Mouse (Mus musculus): Measurements from ENCODE around the gene Styx. TPM values are rescaled to one million over a fixed set of nuclear protein-coding genes. Genes with fewer than 3 reads are reported as not detected.

The Styx gene
- 41.3 and 49.3 TPM in 2 replicates for polyA plus RNA-seq (2016; fragmentation: Nextera tagmentation; extraction: Ambion mirVana)

- peak within 1 kb of the TSS; percentile 63 for H3K4me3 ChIP-seq
- under 1% methylated on average over 93 of the region's 93 CpGs for WGBS
- peak; percentile 98 for DNase-seq (ENCODE audit: low spot score)
- H3K36me3 ChIP-seq (replicated peaks), result peaks cover 47% of the 10 kb centered on the region
- H3K4me1 ChIP-seq, result peaks cover 21% of the 10 kb centered on the region
- no peaks in the 10 kb centered on the region for H3K27me3 ChIP-seq (replicated peaks; ENCODE audit: low read depth, poor library complexity, severe bottlenecking)
- H3K9me3 ChIP-seq, result no peaks in the 10 kb centered on the region
- H3K27ac ChIP-seq (replicated peaks), result peak within 1 kb of the TSS; percentile 90
Observed at GRCm38 (mm10) chr14:45350931-45351859, at the start of gene Styx. Styx (plus strand) TSS chr14:45351093.

- no peaks in the 10 kb centered on the region for H3K9me3 ChIP-seq
- H3K4me3 ChIP-seq, result no peak overlapping the region
- 59% methylated on average over 4 of the region's 4 CpGs for WGBS
- H3K27ac ChIP-seq (replicated peaks), result no peak overlapping the region
- no peaks in the 10 kb centered on the region for H3K4me1 ChIP-seq
- no peak for DNase-seq (ENCODE audit: low spot score)
- peaks cover 32% of the 10 kb centered on the region for H3K36me3 ChIP-seq (replicated peaks)
- H3K27me3 ChIP-seq (replicated peaks; ENCODE audit: low read depth, poor library complexity, severe bottlenecking), result no peaks in the 10 kb centered on the region
Observed at GRCm38 (mm10) chr14:45303939-45304338, 47.0 kb upstream of the Styx start.

DNA sequence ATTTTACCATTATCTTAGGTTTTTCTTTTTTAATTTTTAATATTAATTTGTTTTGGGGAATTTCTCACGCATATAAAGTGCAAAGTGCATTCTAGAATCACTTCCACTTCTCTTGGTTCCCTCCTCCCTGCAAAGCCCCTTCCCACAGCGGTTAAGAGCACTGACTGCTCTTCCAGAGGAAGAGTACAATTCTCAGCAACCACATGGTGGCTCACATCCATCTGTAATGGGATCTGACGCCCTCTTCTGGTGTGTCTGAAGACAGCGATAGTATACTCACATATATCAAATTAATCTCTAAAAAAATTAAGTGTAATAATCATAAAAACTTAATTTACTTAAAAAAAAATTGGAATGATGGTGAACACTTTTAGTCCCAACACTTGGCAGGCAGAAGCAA lies 46.5 kb upstream of the Styx start:
- Histone ChIP-seq H3K27ac (replicated peaks) (no peak overlapping the region), H3K27me3 (replicated peaks; ENCODE audit: low read depth, poor library complexity, severe bottlenecking) (no peaks in the 10 kb centered on the region), H3K9me3 (no peaks in the 10 kb centered on the region), H3K4me3 (no peak overlapping the region), H3K36me3 (replicated peaks) (peaks cover 27% of the 10 kb centered on the region), H3K4me1 (no peaks in the 10 kb centered on the region)
- 71% methylated on average over 4 of the region's 4 CpGs for WGBS
- DNase-seq (ENCODE audit: low spot score), result no peak

GRCm38 (mm10) chr14:45305852-45306251 lies 45.0 kb upstream of the Styx start:
- 93% methylated on average over 5 of the region's 5 CpGs for WGBS
- H3K4me1 ChIP-seq, result no peaks in the 10 kb centered on the region
- no peak overlapping the region for H3K4me3 ChIP-seq
- H3K9me3 ChIP-seq, result no peaks in the 10 kb centered on the region
- no peaks in the 10 kb centered on the region for H3K27me3 ChIP-seq (replicated peaks; ENCODE audit: low read depth, poor library complexity, severe bottlenecking)
- no peak overlapping the region for H3K27ac ChIP-seq (replicated peaks)
- DNase-seq (ENCODE audit: low spot score), result no peak
- peaks cover 16% of the 10 kb centered on the region for H3K36me3 ChIP-seq (replicated peaks)

- 91% methylated on average over 8 of the region's 8 CpGs for WGBS
- no peak overlapping the region for H3K27ac ChIP-seq (replicated peaks)
- no peaks in the 10 kb centered on the region for H3K27me3 ChIP-seq (replicated peaks; ENCODE audit: low read depth, poor library complexity, severe bottlenecking)
- H3K36me3 ChIP-seq (replicated peaks), result peaks cover 6% of the 10 kb centered on the region
- no peaks in the 10 kb centered on the region for H3K9me3 ChIP-seq
- no peak for DNase-seq (ENCODE audit: low spot score)
- H3K4me1 ChIP-seq, result no peaks in the 10 kb centered on the region
- no peak overlapping the region for H3K4me3 ChIP-seq
Observed at GRCm38 (mm10) chr14:45307630-45308328, 43.1 kb upstream of the Styx start.

GRCm38 (mm10) chr14:45309646-45310045 lies 41.2 kb upstream of the Styx start:
- 91% methylated on average over 13 of the region's 13 CpGs for WGBS
- H3K4me3 ChIP-seq, result no peak overlapping the region
- no peaks in the 10 kb centered on the region for H3K4me1 ChIP-seq
- H3K36me3 ChIP-seq (replicated peaks), result peaks cover 6% of the 10 kb centered on the region
- no peak for DNase-seq (ENCODE audit: low spot score)
- no peaks in the 10 kb centered on the region for H3K9me3 ChIP-seq
- H3K27me3 ChIP-seq (replicated peaks; ENCODE audit: low read depth, poor library complexity, severe bottlenecking), result no peaks in the 10 kb centered on the region
- H3K27ac ChIP-seq (replicated peaks), result no peak overlapping the region; the same call in 1 of the 2 replicates

DNA sequence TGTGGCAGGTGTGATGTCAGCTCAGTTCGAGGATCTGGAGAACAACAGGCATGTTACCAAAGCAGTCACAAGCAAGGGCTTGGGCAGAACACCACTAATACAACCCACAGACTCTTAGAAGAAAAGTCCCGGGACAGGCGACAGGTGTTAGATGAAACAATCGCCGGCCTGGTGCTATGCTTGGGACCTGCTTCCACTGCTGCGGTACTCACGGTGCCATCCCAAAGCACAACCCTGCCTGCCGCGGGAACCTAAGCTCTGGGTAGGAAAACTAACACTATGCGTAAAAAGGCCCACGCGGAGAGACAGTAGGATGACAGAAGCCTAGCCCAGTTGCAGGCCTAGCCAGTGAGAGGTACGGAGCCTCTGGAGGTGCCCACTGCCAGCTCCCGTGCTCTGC lies 40.8 kb upstream of the Styx start:
- H3K9me3 ChIP-seq, result no peaks in the 10 kb centered on the region

DNA sequence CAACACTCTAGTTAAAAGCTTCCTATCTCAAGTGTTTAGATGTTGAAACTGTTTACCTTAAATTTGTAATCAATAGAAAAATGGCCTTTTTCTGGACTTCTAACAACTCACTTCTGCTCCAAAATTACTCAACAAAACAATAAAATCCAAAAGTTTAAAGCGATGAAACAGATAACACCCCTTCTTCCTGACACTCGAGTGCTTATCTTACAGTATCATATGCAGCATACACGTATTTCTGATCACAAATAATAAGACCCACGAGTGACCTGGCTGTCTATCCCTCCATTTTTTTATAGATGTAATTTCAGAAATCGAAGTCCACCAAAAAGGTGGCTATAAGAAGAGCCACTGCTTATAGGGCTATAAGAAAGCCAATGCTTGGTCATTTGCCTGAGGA lies 34.0 kb upstream of the Styx start:
- Histone ChIP-seq H3K27me3 (replicated peaks; ENCODE audit: low read depth, poor library complexity, severe bottlenecking) (no peaks in the 10 kb centered on the region), H3K27ac (replicated peaks) (no peak overlapping the region), H3K4me3 (peak overlapping the region; percentile 86), H3K9me3 (no peaks in the 10 kb centered on the region), H3K36me3 (replicated peaks) (no peaks in the 10 kb centered on the region), H3K4me1 (peaks cover 7% of the 10 kb centered on the region)
- DNase-seq (ENCODE audit: low spot score), result no peak
- WGBS, result 81% methylated on average over 5 of the region's 5 CpGs

More for the DNA sequence above, 40.8 kb upstream of the Styx start:
- 91% methylated on average over 14 of the region's 14 CpGs for WGBS
- H3K27ac ChIP-seq (replicated peaks), result no peak overlapping the region
- H3K4me3 ChIP-seq, result no peak overlapping the region
- H3K36me3 ChIP-seq (replicated peaks), result peaks cover 3% of the 10 kb centered on the region
- no peaks in the 10 kb centered on the region for H3K4me1 ChIP-seq
- DNase-seq (ENCODE audit: low spot score), result no peak
- no peaks in the 10 kb centered on the region for H3K27me3 ChIP-seq (replicated peaks; ENCODE audit: low read depth, poor library complexity, severe bottlenecking)

DNA sequence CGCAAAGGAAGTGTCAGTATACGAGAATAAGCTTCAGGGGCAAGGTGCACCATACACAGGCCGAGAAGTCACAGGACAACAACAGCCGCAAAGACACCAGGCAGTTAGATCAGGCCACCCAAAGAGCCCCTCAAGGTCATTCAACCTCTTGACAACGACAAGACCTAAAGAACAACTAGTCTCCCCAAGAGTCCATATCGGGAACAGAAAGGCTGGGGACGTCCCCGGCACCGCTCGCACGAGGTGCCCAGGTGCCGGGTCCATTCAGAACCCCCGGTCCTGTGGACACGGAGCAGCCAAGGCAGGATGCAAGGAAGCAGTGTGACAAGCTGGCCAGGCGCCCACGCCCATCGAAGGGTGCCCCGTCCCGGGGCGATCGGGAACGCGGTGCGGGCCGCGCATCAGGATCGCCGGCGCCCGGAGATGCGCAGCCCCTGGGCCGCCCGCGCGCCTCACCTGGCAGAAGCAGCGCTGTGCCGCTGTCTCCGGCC lies 32.9 kb upstream of the Styx start:
- peaks cover 7% of the 10 kb centered on the region for H3K4me1 ChIP-seq
- peak overlapping the region; percentile 98 for H3K27ac ChIP-seq (replicated peaks)
- H3K36me3 ChIP-seq (replicated peaks), result no peaks in the 10 kb centered on the region
- no peaks in the 10 kb centered on the region for H3K27me3 ChIP-seq (replicated peaks; ENCODE audit: low read depth, poor library complexity, severe bottlenecking)
- no peak for DNase-seq (ENCODE audit: low spot score)
- peak overlapping the region; percentile 86 for H3K4me3 ChIP-seq
- no peaks in the 10 kb centered on the region for H3K9me3 ChIP-seq
- under 1% methylated on average over 38 of the region's 38 CpGs for WGBS

DNA sequence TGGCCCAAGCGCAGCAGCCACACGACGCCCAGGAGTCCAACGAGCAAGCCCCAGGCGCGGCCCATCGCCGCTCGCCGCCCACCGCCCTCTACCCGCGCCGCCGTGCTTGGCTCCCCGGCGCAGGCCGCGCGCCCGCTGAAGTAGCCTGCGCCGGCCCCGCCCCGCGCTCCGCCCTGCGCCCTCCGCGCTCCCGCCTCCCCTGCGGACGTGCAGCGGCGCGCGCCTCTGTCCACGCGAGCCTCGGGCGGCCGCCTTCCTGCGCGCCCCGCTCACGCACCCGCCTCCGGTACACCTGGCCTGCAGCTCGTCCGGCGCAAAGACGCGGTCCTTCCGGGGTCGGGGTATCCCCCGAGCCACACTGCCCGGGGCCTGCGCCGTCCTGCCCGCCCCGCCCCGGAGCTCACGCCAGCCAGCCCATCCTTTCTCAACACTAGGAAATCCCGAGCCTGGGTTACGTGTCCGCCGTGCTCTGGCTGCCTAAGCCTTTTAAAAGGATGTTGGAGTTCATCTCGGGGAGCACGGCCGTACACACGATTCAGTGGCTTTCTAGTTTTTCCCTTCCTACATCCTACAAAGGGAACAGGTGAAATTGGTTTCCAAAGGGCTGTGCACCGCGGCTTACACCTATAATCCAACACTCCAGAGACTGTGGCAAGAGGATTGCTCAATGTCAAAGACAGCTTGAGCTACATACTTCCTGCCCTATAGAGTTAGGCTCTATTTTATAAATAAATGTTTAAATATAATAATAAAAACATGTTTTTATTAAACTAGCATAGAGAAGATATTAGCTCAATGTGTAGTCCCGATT lies 32.3 kb upstream of the Styx start, which contains the start of gene Ero1l:
Ero1l (minus strand) TSS at position 346 of the 811 bp plus-strand sequence.
- peak within 1 kb of the TSS; percentile 98 for H3K27ac ChIP-seq (replicated peaks)
- peak; percentile 88 for DNase-seq (ENCODE audit: low spot score)
- H3K9me3 ChIP-seq, result no peaks in the 10 kb centered on the region
- 2% methylated on average over 74 of the region's 74 CpGs for WGBS
- H3K4me3 ChIP-seq, result peak within 1 kb of the TSS; percentile 86
- H3K4me1 ChIP-seq, result peaks cover 7% of the 10 kb centered on the region
- no peaks in the 10 kb centered on the region for H3K27me3 ChIP-seq (replicated peaks; ENCODE audit: low read depth, poor library complexity, severe bottlenecking)
- H3K36me3 ChIP-seq (replicated peaks), result no peaks in the 10 kb centered on the region

GRCm38 (mm10) chr14:45319237-45319610 lies 31.7 kb upstream of the Styx start:
- DNase-seq (ENCODE audit: low spot score), result no peak
- Histone ChIP-seq H3K4me1 (peaks cover 7% of the 10 kb centered on the region), H3K36me3 (replicated peaks) (no peaks in the 10 kb centered on the region), H3K4me3 (peak overlapping the region; percentile 86), H3K9me3 (no peaks in the 10 kb centered on the region), H3K27ac (replicated peaks) (peak overlapping the region; percentile 98; the same call in 1 of the 2 replicates), H3K27me3 (replicated peaks; ENCODE audit: low read depth, poor library complexity, severe bottlenecking) (no peaks in the 10 kb centered on the region)
- 72% methylated on average over 3 of the region's 3 CpGs for WGBS

DNA sequence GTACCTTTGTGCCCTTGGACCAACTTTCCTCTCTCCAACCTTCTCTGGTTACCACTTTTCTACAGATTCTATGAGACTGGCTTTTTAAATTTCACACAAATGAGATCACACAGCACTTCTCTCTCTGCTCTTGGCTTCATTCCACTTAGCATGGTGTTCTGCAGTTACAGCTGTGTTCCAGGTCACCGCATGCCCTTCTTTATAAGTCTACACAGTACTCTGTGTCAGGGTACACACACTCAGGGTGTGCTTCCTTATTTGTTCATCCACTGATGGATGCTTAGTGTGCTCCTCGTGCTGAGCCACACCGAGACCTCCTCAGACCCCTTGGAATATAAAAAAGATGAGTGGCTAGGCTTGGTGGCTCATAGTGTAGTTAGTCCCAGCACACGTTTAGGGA lies 30.8 kb upstream of the Styx start:
- 84% methylated on average over 4 of the region's 4 CpGs for WGBS
- H3K27me3 ChIP-seq (replicated peaks; ENCODE audit: low read depth, poor library complexity, severe bottlenecking), result no peaks in the 10 kb centered on the region
- H3K36me3 ChIP-seq (replicated peaks), result no peaks in the 10 kb centered on the region
- no peak for DNase-seq (ENCODE audit: low spot score)
- H3K4me3 ChIP-seq, result no peak overlapping the region
- no peaks in the 10 kb centered on the region for H3K9me3 ChIP-seq
- no peak overlapping the region for H3K27ac ChIP-seq (replicated peaks)
- H3K4me1 ChIP-seq, result peaks cover 7% of the 10 kb centered on the region
